Mouse (Mus musculus): ENCODE measurements around the gene Ubap2. TPM values are rescaled to one million over a fixed set of nuclear protein-coding genes. Genes with fewer than 3 reads are reported as not detected.
A peak's percentile ranks its signal among the peaks of the same experiment; 100 is the strongest.

Gene Ubap2
- polyA plus RNA-seq, 1 experiment = 36.2 TPM

DNA sequence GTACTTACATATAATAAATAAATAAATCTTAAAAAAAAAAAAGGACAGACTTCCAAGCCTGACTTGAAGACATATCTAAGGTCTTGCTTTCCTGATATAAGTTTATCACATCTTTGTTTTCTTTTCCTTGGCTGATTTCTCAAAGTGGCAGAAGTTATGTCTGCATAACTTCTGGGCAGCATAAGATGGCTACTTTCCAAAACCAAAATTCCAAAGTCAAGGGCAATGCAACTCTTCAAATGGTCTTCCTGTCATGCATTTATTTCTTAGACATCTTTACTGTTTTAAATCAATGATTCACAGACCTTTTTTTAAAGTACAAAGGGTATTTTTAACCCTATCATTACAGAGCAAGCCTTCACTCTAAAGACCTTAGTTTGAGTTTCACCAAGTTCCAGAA is 14.3 kb downstream of the Ubap2 start:
- DNase-seq (ENCODE audit: low read depth) = no peak

DNA sequence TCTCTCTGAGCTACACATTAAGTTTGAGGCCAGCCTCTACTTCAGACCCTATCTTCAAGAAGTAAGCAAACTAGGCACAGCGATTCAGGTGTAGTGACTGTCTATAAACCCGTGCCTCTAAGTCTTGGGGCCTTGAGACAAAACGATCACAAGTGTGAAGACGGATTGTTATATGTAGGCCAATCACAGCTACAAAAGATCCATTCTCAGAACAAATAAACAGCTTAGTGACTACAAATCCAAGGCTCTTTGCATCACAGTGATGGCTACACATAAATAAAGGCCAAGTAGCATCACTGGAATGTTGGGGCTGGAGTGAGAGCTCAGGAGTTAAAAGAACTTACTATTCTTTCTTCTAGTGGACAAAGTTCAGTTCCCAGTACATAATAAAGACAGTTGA is 15.9 kb downstream of the Ubap2 start:
- no peak for DNase-seq (ENCODE audit: low read depth)

DNA sequence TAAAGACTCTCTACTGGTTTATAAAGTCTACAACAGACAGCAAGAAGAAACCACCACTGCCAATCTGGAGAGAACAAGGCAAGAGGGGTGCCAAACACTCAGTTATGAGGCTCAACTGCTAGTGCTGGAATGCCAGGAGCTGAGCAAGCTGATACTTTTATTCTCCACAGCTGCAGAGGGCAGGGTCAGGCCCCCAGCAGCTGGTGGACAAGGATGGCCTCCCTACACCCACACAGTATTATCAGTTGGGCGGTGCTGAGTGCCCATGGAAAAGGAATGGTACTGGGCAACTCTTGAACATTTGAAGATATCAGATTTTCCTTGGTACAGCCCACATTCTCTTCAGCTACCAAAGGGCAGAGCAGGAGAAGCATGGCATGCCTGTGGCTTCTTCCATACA is 17.2 kb downstream of the Ubap2 start:
- DNase-seq (ENCODE audit: low read depth) = no peak

DNA sequence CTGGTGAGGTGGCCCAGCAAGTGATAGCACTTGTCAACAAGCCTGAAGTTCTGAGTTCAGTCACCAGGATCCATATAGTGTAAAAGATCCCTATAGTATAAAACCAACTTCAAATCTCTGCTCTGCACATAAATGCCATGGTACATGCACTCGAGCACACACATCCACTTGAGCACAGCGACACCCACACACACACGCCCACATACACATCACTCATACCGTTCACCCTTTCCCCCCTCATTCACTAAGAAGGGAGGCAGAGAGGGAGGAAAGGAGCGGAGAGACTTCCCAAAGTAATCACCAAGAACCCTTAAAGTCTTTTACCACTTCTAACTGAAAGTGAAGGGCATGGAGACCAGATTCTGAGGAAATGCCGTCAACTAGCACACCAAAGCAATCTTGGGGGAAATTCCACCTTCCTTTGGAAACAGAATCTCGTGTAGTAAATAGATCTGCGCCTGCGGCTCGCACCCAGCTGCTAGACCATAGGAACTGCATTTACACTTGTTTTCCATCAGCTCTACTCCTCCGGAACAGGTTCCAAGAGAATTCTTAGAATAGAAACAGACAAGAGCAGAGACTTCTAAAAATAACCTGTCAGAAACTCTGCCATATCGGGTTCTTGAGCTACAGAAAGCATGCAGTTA is 19.3 kb downstream of the Ubap2 start:
- DNase-seq (ENCODE audit: low read depth) = no peak

DNA sequence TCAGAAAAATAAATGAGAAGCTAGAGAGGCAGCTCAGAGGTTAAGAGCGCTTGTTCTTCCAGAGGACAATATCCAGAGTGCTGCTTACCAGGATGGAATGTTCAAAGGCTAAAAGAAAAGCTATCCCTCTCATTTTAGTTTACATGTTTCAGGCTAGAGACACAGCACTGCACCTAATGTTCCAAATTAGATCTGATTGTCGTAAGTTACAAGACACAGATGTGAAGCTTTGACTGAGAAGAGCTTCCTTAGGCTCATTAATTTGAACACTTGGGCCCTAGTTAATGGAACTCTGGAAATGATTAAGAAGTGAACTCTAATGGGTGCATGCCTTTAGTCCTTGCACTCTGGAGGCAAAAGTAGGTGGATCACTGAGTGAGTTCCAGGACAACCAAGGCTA is 21.2 kb downstream of the Ubap2 start:
- DNase-seq (ENCODE audit: low read depth) = no peak

DNA sequence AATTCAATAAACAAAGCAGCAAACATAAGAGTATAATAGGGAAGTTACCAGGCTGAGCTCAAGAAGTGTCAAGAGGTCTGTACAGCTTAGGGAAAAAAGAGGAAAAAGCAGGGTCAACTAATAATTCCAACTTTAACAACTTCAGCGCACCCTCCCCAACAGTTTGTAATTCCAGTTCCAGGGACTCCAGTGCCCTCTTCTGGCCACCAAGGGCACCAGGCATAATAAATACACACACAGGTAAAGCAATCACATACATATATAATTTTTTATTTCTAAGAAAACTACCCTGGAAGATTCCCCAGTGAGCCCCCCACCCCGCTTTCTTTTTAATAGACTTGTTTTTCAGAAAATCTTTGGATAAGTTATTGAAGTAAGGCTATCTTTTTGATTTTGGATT is 29.5 kb downstream of the Ubap2 start:
- DNase-seq (ENCODE audit: low read depth) = no peak

DNA sequence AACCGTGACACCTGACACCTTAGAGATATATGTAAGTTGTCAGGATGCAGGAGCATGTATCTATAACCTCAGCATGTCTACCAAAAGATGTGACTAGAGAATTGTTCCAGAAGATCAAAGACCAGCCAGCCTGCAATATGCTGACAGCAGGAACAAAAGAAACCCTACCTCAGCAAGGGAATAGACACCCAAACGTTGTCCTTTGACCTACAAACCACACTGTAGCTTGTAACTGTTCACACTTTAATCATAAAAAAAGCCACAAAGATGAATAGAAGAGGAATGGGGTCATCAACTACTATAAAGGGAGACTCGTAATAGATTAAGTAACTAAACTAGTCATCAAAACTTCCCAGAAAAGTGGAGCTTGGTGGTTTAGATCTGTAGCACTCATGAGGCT is 34.0 kb downstream of the Ubap2 start:
- DNase-seq (ENCODE audit: low read depth) = no peak

DNA sequence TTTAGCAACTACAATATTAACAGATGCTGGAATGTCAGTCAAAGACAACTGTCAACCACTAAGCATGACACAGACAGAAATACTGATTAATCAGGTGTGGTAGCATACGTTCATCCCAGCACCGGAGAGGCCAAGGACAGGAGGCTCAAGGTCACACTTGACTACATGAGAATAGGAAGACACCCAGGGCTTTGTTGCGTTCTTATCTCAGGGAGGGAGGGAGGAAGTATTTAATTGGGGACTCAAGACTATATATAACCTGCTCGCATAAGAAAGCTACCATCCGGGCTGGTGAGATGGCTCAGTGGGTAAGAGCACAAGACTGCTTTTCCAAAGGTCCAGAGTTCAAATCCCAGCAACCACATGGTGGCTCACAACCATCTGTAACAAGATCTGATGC is 39.3 kb downstream of the Ubap2 start:
- DNase-seq (ENCODE audit: low read depth) = no peak

DNA sequence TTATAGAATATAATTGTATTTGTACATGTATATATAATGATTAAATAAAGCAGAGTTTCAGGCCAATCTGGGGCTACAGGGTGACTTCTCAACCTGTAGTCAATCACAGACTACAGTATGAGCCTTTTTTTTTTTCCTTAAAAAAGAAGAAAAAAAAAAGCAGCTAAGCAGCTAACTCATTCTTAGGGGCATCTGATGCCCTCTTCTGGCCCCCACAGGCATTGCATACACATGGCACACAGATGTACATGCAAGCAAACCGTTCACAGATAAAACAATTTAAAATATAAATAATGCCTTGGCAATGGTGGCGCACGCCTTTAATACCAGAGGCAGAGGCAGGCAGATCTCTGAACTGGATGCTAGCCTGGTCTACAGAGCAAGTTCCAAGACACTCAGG is 48.6 kb downstream of the Ubap2 start:
- no peak for DNase-seq (ENCODE audit: low read depth)

DNA sequence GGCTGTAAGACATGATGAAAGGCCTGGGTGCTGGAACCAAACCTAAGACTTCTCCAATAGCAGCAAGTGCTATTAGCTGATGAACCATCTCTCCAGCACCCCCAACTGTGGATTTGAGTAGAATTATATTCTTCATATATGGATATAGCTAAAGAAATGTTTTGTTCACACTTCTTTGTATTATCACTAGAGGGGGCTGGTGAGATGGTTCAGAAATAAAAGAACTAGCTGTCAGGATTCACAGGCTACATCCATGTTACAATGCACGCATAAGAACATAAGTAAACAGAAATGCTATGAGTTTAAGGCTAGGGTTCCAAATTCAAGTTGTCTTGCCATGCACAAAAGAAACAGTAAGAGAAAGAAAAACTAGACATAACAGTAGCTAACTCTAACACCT is 49.5 kb downstream of the Ubap2 start:
- DNase-seq (ENCODE audit: low read depth) = no peak

DNA sequence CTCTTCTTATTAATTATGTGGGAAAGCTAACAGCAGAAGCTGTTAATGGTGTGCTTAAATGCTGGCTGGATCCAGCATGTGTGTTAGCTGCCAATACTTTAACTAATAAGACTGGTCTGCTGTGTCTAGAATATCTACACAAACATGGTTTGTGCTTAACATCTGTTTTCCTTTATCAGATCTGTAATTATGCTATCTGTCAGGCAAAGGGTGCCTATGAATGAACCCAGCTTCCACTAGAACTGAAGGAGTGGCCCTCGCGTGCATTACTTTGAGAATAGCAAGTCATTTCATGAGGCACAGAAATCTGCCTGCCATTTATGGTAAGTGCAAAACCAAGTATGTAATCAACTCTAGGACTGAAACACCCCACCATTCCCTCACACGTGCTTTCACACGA is 66.9 kb downstream of the Ubap2 start:
- DNase-seq (ENCODE audit: low read depth) = no peak

DNA sequence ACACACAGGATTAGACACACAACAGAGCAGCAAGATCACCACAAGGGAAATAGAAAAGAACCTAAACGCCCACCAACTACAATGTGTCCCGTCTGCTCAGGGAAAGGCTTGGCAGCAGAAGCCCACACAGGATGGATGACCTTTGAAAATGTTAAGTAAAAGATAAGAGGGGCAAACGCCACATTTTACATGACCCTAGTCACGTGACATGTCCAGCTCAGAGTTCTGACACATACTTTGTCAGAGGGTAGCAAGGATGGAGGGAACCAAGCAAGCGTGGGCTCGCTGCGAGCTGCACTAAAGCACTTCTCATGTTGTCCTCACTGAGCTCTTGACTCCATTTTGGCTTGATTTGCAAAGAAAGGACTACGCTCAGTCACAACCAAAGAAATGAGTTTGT is 69.2 kb downstream of the Ubap2 start:
- no peak for DNase-seq (ENCODE audit: low read depth)

DNA sequence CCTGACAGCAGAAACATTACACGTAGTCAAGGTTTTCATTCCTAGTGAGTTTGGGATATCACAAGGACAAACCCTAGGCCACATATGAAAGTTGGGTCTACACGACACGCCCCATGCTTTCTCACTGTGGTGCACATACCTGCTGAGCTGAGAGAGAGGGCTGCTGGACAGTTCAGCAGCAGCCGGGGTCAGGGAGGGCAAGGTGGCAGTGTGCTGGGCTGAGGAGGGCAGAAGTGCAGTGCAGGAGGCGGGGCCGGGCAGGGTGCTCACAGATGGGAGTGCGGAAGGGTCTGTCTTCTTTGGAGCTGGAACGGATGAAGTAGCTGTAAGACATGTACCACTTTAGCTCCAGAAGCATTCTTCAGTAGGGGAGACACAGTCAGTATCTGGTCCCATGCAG is 72.8 kb downstream of the Ubap2 start:
- no peak for DNase-seq (ENCODE audit: low read depth)

DNA sequence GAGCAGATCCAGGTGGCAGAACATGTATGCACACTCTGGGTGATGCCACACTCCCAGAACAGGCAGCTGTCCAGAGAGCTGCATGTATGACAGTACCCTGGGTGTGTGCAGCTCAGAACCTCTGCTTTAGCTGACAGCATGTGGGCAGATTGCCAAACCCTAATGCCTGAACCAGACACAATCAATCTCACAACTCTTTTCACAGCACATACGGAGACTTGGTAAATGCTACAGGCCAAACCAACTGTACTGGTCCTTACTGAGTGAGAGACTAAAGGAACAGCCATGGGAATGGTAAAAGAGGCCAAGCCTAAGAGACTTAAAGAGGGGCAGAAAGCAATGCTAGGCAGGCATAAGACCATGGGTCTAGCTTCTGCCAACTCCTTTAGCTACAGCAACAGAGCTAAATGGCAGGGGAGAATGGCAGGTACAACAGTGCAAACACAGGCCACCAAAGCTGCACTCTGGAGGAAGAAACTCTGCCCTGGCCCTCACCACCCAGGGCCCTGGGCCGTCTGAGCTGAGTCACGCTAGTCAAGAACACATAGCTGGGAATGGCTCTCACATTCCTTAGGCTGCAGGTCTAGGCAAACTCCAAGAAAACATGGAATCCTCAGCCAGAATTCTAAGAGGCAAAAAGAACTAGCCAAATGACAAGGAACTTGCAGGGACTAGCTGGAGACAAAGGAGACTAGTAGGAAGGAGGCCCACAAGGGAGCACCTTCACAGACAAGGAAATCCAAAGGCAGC is 77.9 kb downstream of the Ubap2 start:
- peak; percentile 51 for DNase-seq (ENCODE audit: low read depth)

DNA sequence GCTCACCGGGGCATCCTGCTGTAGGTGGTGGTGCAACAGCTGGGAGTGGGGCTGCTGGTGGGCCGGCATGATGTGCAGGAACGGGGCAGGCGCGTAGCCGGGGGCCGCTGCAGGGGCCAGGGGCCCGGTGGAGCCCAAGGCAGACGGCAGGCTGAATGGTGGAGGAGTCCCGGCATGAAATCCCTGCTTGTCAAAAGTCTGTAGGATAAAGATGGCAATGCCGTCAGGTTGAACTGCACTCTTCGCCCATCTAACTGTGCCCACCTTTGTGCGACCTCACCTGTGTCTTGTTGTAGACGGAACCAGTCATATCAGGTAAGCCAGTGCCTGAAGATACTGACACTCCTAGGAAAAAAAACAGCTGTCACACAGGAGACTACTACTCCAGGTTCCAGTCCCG is 79.6 kb downstream of the Ubap2 start:
- no peak for DNase-seq (ENCODE audit: low read depth)

DNA sequence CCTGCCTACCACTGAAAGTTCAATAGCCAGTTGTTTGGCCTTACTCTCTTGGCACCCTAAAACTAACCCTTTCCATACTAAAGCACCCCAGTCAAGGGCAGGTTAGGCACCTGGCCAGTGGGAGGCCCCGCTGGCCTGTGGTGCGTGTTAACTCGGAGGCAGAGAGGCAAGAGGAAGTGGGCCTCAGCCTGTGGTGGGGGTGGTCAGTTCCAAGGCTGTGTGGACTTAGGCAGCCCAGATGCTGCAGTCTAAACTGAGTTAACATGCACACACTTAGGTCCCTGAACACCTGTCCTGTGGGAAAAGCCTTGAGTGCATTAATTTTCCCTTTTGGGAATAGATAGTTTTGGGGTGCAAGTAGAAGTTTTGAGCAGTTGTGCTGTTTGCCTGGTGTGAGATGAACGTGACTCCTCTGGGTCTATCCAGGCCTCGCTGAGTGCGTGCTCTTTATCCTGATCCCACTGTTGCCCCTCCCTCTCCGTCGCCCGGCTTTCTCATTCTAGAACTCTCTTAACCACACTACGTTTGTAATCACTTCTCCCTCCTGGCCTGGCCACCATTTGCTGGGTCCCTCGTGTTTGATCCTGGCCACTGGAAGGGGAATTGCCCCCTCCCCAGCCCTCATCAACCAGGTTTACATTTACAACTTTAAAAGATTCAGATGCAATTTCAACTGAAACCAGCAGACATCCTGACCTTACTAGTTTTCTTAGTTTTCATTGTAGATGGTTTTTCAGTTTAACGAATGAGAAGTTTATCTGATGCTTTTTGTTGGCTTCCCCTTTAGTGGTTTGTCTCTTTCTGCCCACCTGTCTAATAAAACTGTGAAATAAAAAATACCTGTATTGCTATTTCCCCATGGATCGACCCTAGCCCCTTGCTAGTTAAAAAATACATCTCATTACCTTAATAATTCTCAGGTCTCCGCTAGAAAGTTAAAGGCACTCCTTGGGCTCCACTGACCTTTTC is 82.1 kb downstream of the Ubap2 start:
- no peak for DNase-seq (ENCODE audit: low read depth)

DNA sequence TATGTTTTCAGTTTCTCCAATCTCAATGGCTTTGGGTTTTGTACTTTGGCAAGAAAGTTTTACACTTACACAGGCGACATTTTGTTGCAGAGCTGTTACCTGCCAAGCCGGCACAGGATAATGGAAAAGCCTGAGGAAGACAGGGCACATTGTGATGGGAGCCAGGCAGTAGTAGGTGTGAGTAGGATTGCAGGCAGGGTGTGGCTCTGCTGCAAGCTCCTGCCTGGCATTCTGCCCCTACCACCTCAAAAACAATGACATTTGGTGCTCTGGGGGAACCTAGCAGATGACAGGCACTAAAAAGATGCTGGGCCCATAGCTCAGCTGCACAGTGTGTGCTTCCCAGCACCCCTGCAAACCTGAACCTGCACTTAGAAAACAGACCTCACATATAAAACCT is 85.1 kb downstream of the Ubap2 start:
- no peak for DNase-seq (ENCODE audit: low read depth)

DNA sequence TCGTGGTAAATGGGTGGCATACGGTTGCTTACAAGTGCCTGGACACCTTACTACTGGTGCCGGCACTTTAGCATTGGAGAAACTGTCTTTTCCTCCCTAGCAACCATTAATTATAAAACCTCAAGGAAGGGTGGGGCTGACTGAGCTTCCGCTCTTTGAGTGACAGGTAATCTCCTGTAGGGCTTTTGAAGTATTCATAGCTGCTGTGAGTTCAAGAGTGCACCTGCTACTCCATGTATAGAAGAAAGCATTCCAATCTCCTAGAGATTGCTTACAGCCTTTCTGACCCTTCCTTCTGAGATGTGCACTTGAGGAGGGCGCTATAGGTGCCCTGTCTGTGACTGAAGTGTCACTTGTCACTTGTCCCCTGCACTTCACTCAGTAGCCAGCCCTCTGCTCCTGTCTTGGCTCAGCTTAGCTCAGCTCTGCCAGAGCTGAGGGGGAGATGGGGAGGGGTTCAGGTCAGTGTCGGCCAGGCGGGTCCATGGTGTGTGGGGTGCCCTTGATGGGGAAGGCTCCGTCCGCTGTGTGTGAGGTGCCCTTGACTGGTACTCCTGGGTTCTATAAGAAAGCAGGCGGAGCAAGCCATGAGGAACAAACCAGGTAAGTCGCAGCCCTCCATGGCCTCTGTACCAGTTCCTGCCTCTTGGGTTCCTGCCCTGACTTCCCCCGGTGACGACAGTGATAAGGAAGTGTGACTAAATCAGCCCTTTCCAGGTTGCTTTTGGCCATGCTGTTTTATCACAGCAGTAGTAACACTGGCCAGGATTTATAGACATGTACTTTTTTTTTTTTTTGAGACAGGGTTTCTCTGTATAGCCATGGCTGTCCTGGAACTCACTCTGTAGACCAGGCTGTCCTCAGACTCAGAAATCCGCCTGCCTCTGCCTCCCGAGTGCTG is 94.9 kb downstream of the Ubap2 start:
- DNase-seq (ENCODE audit: low read depth) = no peak

DNA sequence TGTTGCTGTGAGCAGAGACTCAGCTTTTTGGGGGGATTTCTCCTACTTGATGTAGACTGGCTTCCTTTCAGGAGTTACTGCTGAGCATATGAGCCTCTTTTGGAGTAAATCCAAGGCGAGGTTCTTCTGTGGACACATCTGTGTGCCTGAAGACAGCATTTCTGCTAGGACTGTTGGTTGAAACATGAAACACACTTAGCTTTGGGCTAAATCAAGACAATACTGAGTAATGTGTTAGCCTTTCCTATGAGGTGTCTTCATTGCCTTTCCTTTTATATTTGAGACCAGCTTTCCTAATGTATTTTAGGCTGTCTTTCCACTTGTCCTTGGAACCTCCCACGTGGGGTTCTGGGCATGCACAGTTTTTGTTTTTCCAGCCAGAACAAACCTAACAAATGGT is 100.3 kb downstream of the Ubap2 start:
- DNase-seq (ENCODE audit: low read depth) = no peak

DNA sequence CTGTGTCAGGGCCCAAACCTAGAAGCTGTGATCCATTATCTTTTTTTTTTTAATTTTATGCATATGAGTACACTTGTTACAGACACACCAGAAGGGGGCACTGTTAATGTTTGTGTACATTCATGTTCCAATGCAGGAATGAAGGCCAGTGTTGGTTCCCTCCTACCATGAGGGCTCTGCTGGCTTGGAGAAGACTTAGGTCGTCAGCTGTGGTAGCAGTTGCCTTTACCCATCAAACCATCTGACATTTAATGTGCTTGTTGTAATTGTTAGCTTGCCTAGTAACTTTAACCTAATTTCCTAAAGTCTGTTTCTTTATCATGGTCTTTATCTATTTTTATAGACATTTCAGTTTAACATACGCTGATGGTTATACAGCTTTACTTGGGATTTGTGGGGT is 104.0 kb downstream of the Ubap2 start:
- DNase-seq (ENCODE audit: low read depth) = no peak

DNA sequence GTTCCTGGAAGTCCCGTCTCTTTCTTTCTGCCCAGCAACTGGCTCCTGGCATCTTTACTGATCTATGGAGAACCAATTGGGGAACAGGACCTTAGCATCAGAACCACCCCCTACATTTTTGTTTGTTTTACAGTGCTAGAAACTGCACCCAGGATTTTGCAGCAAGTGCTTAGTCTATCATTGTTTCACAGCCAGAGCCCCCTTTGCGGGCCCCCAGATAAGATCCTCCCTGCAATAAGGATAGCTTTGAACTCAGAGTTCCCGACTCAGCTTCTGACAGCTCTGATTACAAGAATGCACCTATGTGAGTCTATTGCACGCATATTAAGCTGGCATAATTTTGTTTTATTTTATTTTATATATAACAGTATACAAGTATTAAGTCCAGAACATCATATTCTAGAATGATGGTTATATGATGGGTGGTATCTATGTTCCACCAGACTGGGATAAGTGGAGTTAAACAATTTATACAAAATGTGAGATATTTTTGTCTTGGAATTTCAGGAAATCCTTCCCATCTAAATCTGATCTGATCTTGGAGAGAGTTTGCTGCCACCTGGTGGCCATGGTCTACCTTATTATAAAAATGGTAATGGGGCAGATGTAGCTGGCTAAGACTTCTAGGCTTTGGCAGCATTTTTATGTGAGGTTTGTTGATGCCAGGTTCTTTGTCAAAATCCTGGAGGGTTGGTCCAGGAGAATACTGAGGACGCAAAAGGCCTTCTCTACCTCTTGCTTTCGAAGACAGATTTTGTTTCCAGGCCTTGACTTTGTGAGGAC is 109.1 kb downstream of the Ubap2 start:
- no peak for DNase-seq (ENCODE audit: low read depth)

Measured in gonadal fat pad, adult 2 months (tissue).